Mouse (Mus musculus) midbrain, embryonic 12.5 days (tissue): ENCODE data around the gene Daglb. TPM values are rescaled to one million over a fixed set of nuclear protein-coding genes. Genes with fewer than 3 reads are reported as not detected.
"Not testable (repeated sequence)": the region's sequence is repeated elsewhere in the genome, so short reads cannot be mapped to it uniquely, and the experiment has no call there.

Source experiments
- ATAC-seq: fragments of 200-750 bp; cut with Nextera tagmentation; 2 replicates; pipeline ENCODE4 v1.8.0; 2017; ENCODE audit warnings: low read depth, moderate TSS enrichment, moderate library complexity; ENCODE audit not compliant: low FRiP score
- H3K27ac ChIP-seq: fragments of 300-500 bp; sonication (generic); replicated peaks from 2 replicates; pipeline ENCODE4 v1.5.1; 2016; ENCODE audit warnings: mild to moderate bottlenecking
- H3K27me3 ChIP-seq: fragments of 300-500 bp; sonication (generic); 2 replicates; pipeline ENCODE4 v1.6.1; 2016; ENCODE audit warnings: mild to moderate bottlenecking
- H3K36me3 ChIP-seq: fragments of 300-500 bp; sonication (generic); 2 replicates; pipeline ENCODE4 v1.6.1; 2016
- H3K4me1 ChIP-seq: fragments of 300-500 bp; sonication (generic); 2 replicates; pipeline ENCODE4 v1.6.1; 2016
- H3K4me2 ChIP-seq: fragments of 300-500 bp; sonication (generic); replicated peaks from 2 replicates; pipeline ENCODE4 v1.6.1; 2016; ENCODE audit warnings: mild to moderate bottlenecking, moderate library complexity
- H3K4me3 ChIP-seq: fragments of 300-500 bp; sonication (generic); 2 replicates; pipeline ENCODE4 v1.5.1; 2016; ENCODE audit warnings: mild to moderate bottlenecking
- H3K9ac ChIP-seq: fragments of 300-500 bp; sonication (generic); replicated peaks from 2 replicates; pipeline ENCODE4 v1.6.1; 2016; ENCODE audit warnings: mild to moderate bottlenecking, moderate library complexity
- H3K9me3 ChIP-seq: fragments of 300-500 bp; sonication (generic); 2 replicates; pipeline ENCODE4 v1.6.1; 2016; ENCODE audit warnings: mild to moderate bottlenecking
- WGBS: fragments of 180-500 bp; shearing (Covaris S2); methylation state at CpG from one replicate; pipeline ENCODE4 v1.1.7; 2016; 5-methylcytosine and 5-hydroxymethylcytosine counted together
- polyA plus RNA-seq: library from polyadenylated mRNA; unstranded; fragments of >200 nt; fragmentation: Nextera tagmentation; extraction: Ambion mirVana; gene quantifications from 2 replicates; pipeline ENCODE4 v1.2.1, GENCODE M21; 2016

Gene Daglb
- polyA plus RNA-seq, 1 experiment from 2014 or later, result 14.2 TPM

DNA sequence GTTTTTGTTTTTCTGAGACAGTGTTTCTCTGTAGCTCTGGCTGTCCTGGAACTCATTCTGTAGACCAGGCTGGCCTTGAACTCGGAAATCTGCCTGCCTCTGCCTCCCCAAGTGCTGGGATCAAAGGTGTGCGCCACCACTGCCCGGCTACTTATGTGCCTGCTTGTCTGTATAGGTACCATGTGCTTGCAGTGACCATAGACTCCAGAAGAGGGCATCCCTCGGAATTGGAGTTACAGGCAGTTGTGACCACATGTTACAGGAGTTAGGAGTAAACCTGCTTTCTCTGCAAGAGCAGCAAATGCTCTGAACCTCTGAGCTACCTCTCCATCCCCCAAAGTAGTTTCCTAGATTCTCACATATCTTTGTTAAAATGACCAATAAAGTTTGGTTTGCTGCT, 27.4 kb downstream of the Daglb start:
- WGBS, result 84% methylated on average over 4 of the region's 4 CpGs
- Histone ChIP-seq H3K27ac (no peak overlapping the region), H3K4me3 (no peak overlapping the region), H3K36me3 (peaks cover 64% of the 10 kb centered on the region), H3K4me1 (no peaks in the 10 kb centered on the region), H3K4me2 (no peak overlapping the region), H3K9ac (no peak overlapping the region), H3K9me3 (no peaks in the 10 kb centered on the region), H3K27me3 (no peaks in the 10 kb centered on the region)
- no peak for ATAC-seq

DNA sequence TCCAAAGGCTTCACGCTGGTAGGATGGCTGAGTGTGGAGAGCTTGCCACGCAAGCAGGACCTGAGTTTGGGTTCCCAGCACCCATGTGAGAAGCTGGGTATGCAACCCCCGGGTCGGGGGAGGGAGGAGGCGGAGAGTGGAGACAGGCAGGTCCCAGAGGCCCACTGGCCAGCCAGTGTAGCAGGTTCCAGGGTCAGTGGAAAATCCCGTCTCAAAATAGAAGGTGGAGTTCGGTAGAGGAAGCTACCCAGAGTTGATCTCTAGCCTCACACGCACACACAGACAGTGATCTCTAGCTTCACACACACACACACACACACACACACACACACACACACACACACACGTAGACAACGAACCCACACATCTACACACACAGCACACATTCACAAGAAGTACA, 28.8 kb downstream of the Daglb start:
- 94% methylated on average over 10 of the region's 10 CpGs for WGBS
- no peaks in the 10 kb centered on the region for H3K9me3 ChIP-seq
- H3K36me3 ChIP-seq, result peaks cover 61% of the 10 kb centered on the region
- H3K4me2 ChIP-seq, result no peak overlapping the region
- no peak overlapping the region for H3K27ac ChIP-seq
- no peak for ATAC-seq
- no peak overlapping the region for H3K9ac ChIP-seq
- H3K27me3 ChIP-seq, result no peaks in the 10 kb centered on the region
- H3K4me1 ChIP-seq, result no peaks in the 10 kb centered on the region
- H3K4me3 ChIP-seq, result no peak overlapping the region

DNA sequence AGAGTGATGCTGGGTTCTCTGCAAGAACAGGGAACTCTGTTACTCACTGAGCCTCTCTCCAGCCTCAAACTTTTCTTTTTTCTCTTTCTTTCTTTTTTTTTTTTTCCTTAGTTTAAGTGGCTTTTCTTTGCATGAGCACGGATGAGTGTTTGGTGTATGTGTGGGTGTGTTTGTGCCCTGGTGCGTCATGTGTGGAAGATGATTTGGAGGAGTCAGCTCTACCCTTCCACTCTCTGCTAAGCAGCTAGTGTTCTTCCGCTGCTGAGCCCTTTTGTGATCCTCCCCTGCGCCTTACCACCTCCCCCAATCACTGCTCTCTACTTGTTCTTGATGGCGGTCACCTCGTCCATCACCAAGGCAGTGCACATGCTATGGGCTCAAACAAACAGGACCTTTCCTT, 31.3 kb downstream of the Daglb start:
- no peak for ATAC-seq
- H3K36me3 ChIP-seq, result peaks cover 51% of the 10 kb centered on the region
- no peak overlapping the region for H3K9ac ChIP-seq
- H3K4me2 ChIP-seq, result no peak overlapping the region
- H3K27me3 ChIP-seq, result no peaks in the 10 kb centered on the region
- no peak overlapping the region for H3K4me3 ChIP-seq
- WGBS, result 89% methylated on average over 6 of the region's 6 CpGs
- no peaks in the 10 kb centered on the region for H3K9me3 ChIP-seq
- no peaks in the 10 kb centered on the region for H3K4me1 ChIP-seq
- H3K27ac ChIP-seq, result no peak overlapping the region

DNA sequence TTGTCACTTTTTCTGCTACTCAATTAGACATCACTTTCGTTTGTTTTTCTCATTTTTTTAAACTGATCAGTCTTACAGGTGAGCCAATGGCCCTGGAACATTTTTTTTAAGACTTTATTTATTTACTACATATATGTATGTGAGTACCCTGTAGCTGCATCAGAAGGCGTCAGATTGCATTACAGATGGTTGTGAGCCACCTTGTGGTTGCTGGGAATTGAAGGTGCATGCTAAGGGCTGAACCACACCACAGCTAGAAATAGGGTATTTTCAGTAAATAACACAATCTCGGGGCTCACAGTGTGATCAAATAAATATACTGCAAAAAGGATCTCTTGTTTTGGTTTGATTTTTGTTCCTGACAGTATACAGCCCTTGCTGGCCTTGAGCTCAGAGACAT, 33.1 kb downstream of the Daglb start:
- Histone ChIP-seq H3K36me3 (peaks cover 56% of the 10 kb centered on the region), H3K4me3 (no peak overlapping the region), H3K27me3 (no peaks in the 10 kb centered on the region), H3K27ac (no peak overlapping the region), H3K9me3 (no peaks in the 10 kb centered on the region), H3K4me1 (no peaks in the 10 kb centered on the region), H3K4me2 (no peak overlapping the region), H3K9ac (no peak overlapping the region)
- no peak for ATAC-seq
- 83% methylated on average over 3 of the region's 3 CpGs for WGBS

DNA sequence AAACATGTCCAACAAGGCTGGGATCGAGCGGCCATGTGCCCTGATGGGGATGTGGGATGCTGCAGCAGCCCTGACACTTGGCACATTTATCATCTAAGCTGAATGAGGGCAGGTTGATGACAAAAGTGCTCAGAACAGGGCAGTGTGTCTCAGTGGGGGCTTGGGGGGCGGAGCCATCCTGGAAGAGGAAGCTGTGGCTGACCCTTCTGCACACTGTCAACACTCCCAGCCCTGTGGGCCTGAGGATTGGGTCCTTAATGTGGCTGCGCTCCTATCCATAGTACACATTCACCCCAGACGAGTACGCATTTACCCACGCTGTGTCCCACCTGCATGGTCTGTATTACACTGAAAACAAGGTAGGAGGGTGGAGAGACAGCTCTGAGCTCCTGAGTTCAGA, 34.8 kb downstream of the Daglb start:
- no peak overlapping the region for H3K4me2 ChIP-seq
- no peak overlapping the region for H3K27ac ChIP-seq
- no peak overlapping the region for H3K4me3 ChIP-seq
- no peaks in the 10 kb centered on the region for H3K4me1 ChIP-seq
- H3K36me3 ChIP-seq, result peaks cover 68% of the 10 kb centered on the region
- H3K9me3 ChIP-seq, result no peaks in the 10 kb centered on the region
- ATAC-seq, result no peak
- no peak overlapping the region for H3K9ac ChIP-seq
- WGBS, result 94% methylated on average over 7 of the region's 7 CpGs
- no peaks in the 10 kb centered on the region for H3K27me3 ChIP-seq

DNA sequence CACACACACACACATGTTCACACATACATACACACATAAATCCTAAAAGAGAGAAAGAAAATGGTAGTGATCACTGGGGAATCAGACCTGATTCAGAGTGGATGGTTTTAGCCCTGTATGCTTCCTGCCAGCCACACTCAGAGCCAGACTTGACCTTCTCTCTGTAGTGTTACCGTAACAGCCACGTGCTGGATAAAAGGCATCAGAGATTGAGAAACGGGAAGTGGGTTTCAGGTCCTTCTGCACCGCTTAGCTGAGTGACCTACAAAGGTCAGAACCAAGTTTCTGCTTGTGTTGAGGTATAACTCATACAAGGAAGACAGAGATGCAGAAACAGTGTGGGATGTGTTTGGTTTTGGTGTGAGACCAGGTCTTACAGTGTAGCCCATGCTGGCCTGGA, 35.3 kb downstream of the Daglb start:
- H3K27ac ChIP-seq, result no peak overlapping the region
- H3K9ac ChIP-seq, result no peak overlapping the region
- ATAC-seq, result no peak
- H3K4me1 ChIP-seq, result no peaks in the 10 kb centered on the region
- H3K4me2 ChIP-seq, result no peak overlapping the region
- no peak overlapping the region for H3K4me3 ChIP-seq
- peaks cover 67% of the 10 kb centered on the region for H3K36me3 ChIP-seq
- H3K27me3 ChIP-seq, result no peaks in the 10 kb centered on the region
- no peaks in the 10 kb centered on the region for H3K9me3 ChIP-seq
- WGBS, result 86% methylated on average over 4 of the region's 4 CpGs

DNA sequence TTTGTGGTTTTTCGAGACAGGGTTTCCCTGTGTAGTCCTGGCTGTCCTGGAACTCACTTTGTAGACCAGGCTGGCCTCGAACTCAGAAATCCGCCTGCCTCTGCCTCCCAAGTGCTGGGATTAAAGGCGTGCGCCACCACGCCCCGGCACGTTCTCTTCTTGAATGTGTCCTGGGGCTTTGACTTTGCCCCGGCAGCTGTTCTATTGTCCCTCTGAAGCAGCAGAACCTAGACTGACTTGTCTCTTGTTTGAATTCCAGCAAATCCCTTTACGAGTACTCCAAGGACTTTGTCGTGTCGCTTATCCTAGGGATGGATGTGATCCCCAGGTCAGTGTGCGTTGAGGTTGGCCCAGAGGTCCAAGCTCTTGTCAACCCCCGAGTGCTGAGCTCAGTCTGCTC, 36.3 kb downstream of the Daglb start:
- not testable (repeated sequence) for H3K27me3 ChIP-seq

DNA sequence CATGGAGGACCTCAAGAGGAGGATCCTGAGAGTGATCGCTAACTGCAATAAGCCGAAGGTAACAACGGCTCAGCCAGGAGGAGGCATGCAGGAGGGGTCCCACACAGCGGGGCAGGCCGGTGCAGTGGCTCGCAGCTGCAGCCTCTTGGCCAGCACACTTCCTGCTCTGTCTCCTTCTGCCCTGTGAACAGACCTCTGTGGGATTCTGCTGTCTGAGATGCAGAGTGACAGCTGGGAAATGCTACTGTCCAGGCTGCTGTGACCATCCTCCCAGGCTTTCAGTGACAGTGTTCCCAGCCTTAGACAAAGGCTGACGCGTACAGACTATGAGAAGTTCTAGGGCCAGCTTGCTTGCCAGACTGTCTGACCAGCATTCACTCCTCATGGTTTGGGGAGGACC, 36.8 kb downstream of the Daglb start:
- Histone ChIP-seq H3K4me2 (no peak overlapping the region), H3K9me3 (no peaks in the 10 kb centered on the region), H3K4me3 (no peak overlapping the region), H3K36me3 (peaks cover 70% of the 10 kb centered on the region), H3K4me1 (no peaks in the 10 kb centered on the region), H3K27ac (no peak overlapping the region), H3K9ac (no peak overlapping the region), H3K27me3 (no peaks in the 10 kb centered on the region)
- ATAC-seq, result no peak
- 89% methylated on average over 8 of the region's 8 CpGs for WGBS

More for the DNA sequence above, 36.3 kb downstream of the Daglb start:
- H3K9me3 ChIP-seq, H3K4me2 ChIP-seq, ATAC-seq, H3K9ac ChIP-seq, H3K27ac ChIP-seq, H3K4me1 ChIP-seq, H3K4me3 ChIP-seq: not testable (repeated sequence)
- 87% methylated on average over 14 of the region's 14 CpGs for WGBS
- H3K36me3 ChIP-seq, result peaks cover 70% of the 10 kb centered on the region

DNA sequence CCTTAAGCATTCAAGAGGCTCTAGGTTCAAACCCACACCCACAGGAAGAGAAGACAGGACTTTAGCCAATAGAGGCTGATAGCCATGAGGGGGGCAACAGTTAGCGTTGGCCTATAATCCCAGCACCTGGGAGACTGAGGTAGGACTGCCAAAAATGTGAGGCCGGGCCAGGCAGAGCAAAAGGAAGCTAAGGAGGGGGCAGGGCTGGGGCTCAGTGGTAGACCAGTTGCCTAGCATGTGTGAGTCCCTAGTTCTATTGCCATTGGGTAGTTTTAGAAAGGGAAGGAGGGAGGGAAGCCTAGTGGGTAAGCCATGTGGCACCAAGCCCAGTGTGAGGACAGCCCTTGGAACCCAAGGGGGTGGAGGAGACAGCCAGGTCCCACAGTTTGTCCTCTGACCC, 37.3 kb downstream of the Daglb start:
- Histone ChIP-seq H3K4me1 (no peaks in the 10 kb centered on the region), H3K36me3 (peaks cover 67% of the 10 kb centered on the region), H3K4me2 (no peak overlapping the region), H3K9ac (no peak overlapping the region), H3K9me3 (no peaks in the 10 kb centered on the region), H3K27ac (no peak overlapping the region), H3K27me3 (no peaks in the 10 kb centered on the region), H3K4me3 (no peak overlapping the region)
- ATAC-seq, result no peak
- 95% methylated on average over 2 of the region's 2 CpGs for WGBS

DNA sequence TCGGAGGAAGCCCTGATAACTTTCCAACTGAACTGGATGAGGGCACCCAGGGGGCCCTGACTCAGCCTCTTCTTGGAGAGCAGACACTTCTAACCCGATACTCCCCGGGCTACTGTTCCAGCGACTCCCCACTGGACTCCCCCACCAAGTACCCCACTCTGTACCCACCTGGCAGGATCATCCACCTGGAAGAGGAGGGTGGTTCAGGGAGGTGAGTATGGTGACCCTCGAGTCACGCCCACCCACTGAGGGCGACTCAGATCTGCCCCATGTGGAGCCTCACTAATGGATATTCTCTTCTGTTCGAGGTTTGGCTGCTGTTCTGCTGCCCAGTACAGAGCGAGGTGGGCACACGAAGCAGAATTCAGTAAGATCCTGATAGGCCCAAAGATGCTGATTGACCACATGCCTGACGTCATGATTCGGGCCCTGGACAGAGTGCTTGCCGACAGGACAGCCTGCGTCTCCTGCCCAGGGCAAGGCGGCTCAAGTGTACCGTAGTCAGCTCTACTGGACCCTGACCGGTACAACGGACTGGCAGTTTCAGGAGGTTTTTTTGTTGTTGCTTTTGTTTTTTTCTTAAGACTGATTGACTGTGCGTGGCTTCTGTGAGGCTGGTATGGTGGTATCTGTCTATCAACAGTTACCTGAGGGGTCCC, 38.6 kb downstream of the Daglb start:
- no peak for ATAC-seq
- no peak overlapping the region for H3K9ac ChIP-seq
- WGBS, result 92% methylated on average over 19 of the region's 19 CpGs
- no peak overlapping the region for H3K4me3 ChIP-seq
- no peak overlapping the region for H3K27ac ChIP-seq
- no peaks in the 10 kb centered on the region for H3K27me3 ChIP-seq
- no peaks in the 10 kb centered on the region for H3K9me3 ChIP-seq
- no peak overlapping the region for H3K4me2 ChIP-seq
- no peaks in the 10 kb centered on the region for H3K4me1 ChIP-seq
- H3K36me3 ChIP-seq, result peaks cover 75% of the 10 kb centered on the region

DNA sequence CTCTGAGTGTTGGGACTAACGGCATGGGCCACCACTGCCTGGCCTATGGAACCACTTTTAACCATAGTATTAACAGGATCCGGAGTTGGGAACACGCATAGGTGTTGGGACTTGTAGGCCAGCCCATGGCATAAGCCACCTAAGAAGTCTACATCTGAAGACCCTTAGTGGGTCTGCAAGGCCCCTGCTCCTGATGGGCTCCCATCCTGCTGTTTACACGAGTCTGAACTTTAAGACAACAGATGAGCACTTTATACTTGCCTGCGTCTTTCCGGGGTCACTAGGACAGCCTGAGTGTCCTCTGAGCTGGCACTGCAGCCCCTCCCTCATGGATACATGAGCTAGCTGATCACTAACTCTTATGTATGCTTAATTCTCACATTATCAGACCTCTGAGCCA, 39.4 kb downstream of the Daglb start:
- Histone ChIP-seq H3K4me2 (no peak overlapping the region), H3K27ac (no peak overlapping the region), H3K4me3 (no peak overlapping the region), H3K4me1 (no peaks in the 10 kb centered on the region), H3K27me3 (no peaks in the 10 kb centered on the region), H3K36me3 (peaks cover 73% of the 10 kb centered on the region), H3K9ac (no peak overlapping the region), H3K9me3 (no peaks in the 10 kb centered on the region)
- 91% methylated on average over 6 of the region's 6 CpGs for WGBS
- ATAC-seq, result no peak

DNA sequence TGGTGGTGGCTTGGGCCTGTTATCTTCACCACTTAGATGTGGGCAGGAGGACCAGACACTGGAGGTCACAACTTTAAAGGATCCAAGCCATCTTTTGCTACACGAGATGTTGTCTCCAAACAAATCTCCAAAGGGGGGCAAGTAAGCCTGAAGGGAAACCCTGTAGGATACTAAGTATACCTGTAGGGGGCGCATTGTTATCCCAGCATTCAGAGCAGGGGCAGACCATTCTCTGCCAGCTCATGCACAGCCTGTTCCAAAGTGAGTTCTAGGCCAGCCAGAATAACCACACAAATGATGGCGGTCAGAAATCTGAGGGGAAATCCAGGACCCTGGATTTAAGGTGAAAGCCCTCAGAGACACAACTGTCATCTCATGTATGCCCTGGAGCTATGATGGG, 40.1 kb downstream of the Daglb start:
- Histone ChIP-seq H3K36me3 (peaks cover 74% of the 10 kb centered on the region), H3K4me1 (0 out of 2 replicates have a peak, but pooled peaks cover 6% of the 10 kb centered on the region), H3K4me2 (no peak overlapping the region), H3K9me3 (no peaks in the 10 kb centered on the region), H3K27ac (no peak overlapping the region), H3K4me3 (no peak overlapping the region), H3K9ac (no peak overlapping the region), H3K27me3 (no peaks in the 10 kb centered on the region)
- ATAC-seq, result no peak
- 65% methylated on average over 3 of the region's 3 CpGs for WGBS

DNA sequence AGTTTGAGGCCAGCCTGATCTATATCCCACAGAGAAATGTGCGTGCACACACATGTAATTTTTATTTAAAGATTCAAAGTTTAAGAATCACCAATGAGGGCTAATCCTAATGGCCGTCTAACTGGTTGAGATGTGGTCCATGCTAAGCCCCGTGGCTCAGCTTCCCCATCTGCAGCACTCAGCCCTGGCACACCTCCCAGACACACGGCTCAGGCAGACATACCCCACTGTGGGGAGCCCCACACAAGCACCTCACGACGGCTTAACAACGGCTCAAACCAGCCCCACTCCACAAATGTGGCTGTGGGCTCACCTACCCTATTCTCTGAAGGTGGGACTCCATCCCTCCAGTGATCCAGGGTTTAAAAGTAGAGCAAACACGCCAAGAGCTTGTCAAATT, 40.7 kb downstream of the Daglb start:
- Histone ChIP-seq H3K4me1 (0 out of 2 replicates have a peak, but pooled peaks cover 6% of the 10 kb centered on the region), H3K4me2 (no peak overlapping the region), H3K9ac (no peak overlapping the region), H3K4me3 (no peak overlapping the region), H3K27me3 (no peaks in the 10 kb centered on the region), H3K27ac (no peak overlapping the region), H3K36me3 (peaks cover 75% of the 10 kb centered on the region), H3K9me3 (no peaks in the 10 kb centered on the region)
- ATAC-seq, result no peak
- WGBS, result 92% methylated on average over 8 of the region's 8 CpGs
